Mouse (Mus musculus) erythroblast, embryonic 14.5 days (primary cell): ENCODE measurements around the gene Crybg1. TPM values are rescaled to one million over a fixed set of nuclear protein-coding genes. Genes with fewer than 3 reads are reported as not detected.

Source experiments
- H3K27me3 ChIP-seq: 2 replicates; pipeline ENCODE4 v1.6.1; 2012; ENCODE audit warnings: inconsistent platforms; ENCODE audit not compliant: control insufficient read depth
- H3K36me3 ChIP-seq: 2 replicates; pipeline ENCODE4 v1.6.1; 2012; ENCODE audit warnings: mild to moderate bottlenecking, inconsistent platforms; ENCODE audit not compliant: control insufficient read depth
- H3K4me1 ChIP-seq: 2 replicates; pipeline ENCODE4 v1.6.1; 2012; ENCODE audit warnings: inconsistent platforms; ENCODE audit not compliant: control insufficient read depth
- H3K4me3 ChIP-seq: replicated peaks from 2 replicates; pipeline ENCODE3; 2012; ENCODE audit warnings: moderate library complexity, mild to moderate bottlenecking, inconsistent platforms
- H3K9me3 ChIP-seq: 2 replicates; pipeline ENCODE4 v1.6.1; 2012; ENCODE audit warnings: low read length, inconsistent platforms, mixed read lengths; ENCODE audit not compliant: control insufficient read depth
- GATA1 ChIP-seq: IDR thresholded peaks from 2 replicates; pipeline ENCODE4 v1.6.1; 2012; ENCODE audit warnings: low read length, inconsistent platforms, mixed read lengths
- TAL1 ChIP-seq: IDR thresholded peaks from 3 replicates; pipeline ENCODE4 v1.6.1; 2012; ENCODE audit warnings: low read length, inconsistent platforms, mixed read lengths
- polyA plus RNA-seq: library from polyadenylated mRNA; stranded (reverse); fragments of >175 nt; gene quantifications from 2 replicates; pipeline ENCODE4 v1.2.3, GENCODE M21; 2012

Crybg1 gene
- polyA plus RNA-seq, 1 experiment = 0.01 TPM

GRCm38 (mm10) chr10:43900883-43901570 lies 247.6 kb downstream of the Crybg1 start:
- Histone ChIP-seq H3K9me3 (no peaks in the 10 kb centered on the region), H3K4me1 (peaks cover 26% of the 10 kb centered on the region), H3K4me3 (peak overlapping the region; percentile 87), H3K36me3 (peaks cover 2% of the 10 kb centered on the region), H3K27me3 (no peaks in the 10 kb centered on the region)
- no peak for TF ChIP-seq TAL1
- TF ChIP-seq GATA1 = no peak

Other genes with a start within 250 kb of the Crybg1 start
- 0.04 and 0.13 TPM in 2 replicates for gene Qrsl1, start 247.1 kb downstream of the Crybg1 start, polyA plus RNA-seq
- 0.23 and 0.25 TPM in 2 replicates for gene Rtn4ip1, start 247.0 kb downstream of the Crybg1 start, polyA plus RNA-seq
- gene Atg5, start 119.5 kb upstream of the Crybg1 start, polyA plus RNA-seq = 0.45 and 0.71 TPM in 2 replicates